Mouse (Mus musculus) C2C12 (cell line): ENCODE results near the gene Gopc. TPM values are rescaled to one million over a fixed set of nuclear protein-coding genes. Genes with fewer than 3 reads are reported as not detected.

Experiments used
- H3K27me3 ChIP-seq: one replicate; pipeline ENCODE4 v1.6.1; 2011; ENCODE audit not compliant: control insufficient read depth, insufficient read depth, insufficient read length
- H3K36me3 ChIP-seq: one replicate; pipeline ENCODE4 v1.6.1; 2011; ENCODE audit not compliant: control insufficient read depth, insufficient read depth
- H3K4me3 ChIP-seq: one replicate; pipeline ENCODE4 v1.5.1; 2011; ENCODE audit warnings: mild to moderate bottlenecking, control low read depth; ENCODE audit not compliant: poor library complexity, insufficient read depth, severe bottlenecking
- H3K79me2 ChIP-seq: one replicate; pipeline ENCODE4 v1.6.1; 2011; ENCODE audit not compliant: control insufficient read depth, insufficient read depth
- H3K79me3 ChIP-seq: one replicate; pipeline ENCODE4 v1.6.1; 2011; ENCODE audit warnings: low read depth, control low read depth
- H3ac ChIP-seq: one replicate; pipeline ENCODE3; 2011; ENCODE audit warnings: low read depth; ENCODE audit not compliant: control insufficient read depth, insufficient read length
- CEBPB ChIP-seq: IDR thresholded peaks from one replicate; pipeline ENCODE4 v1.6.1; 2011; ENCODE audit warnings: low read depth, mild to moderate bottlenecking, control low read depth, moderate library complexity
- CTCF ChIP-seq: IDR thresholded peaks from one replicate; pipeline ENCODE4 v1.5.1; 2011; ENCODE audit not compliant: control insufficient read depth, insufficient read depth, insufficient read length
- FOSL1 ChIP-seq: IDR thresholded peaks from one replicate; pipeline ENCODE4 v1.8.0; 2011; ENCODE audit warnings: mild to moderate bottlenecking, low read length; ENCODE audit not compliant: poor library complexity, insufficient read depth, severe bottlenecking
- MAX ChIP-seq: IDR thresholded peaks from one replicate; pipeline ENCODE4 v1.6.1; 2011; ENCODE audit warnings: mild to moderate bottlenecking, control low read depth
- MYOD1 ChIP-seq: IDR thresholded peaks from one replicate; pipeline ENCODE4 v1.6.1; 2011; ENCODE audit warnings: low read depth; ENCODE audit not compliant: control insufficient read depth, insufficient read length
- MYOG ChIP-seq: IDR thresholded peaks from one replicate; pipeline ENCODE4 v1.6.1; 2011; ENCODE audit not compliant: control insufficient read depth, insufficient read length; ENCODE audit errors: extremely low read depth
- USF1 ChIP-seq: IDR thresholded peaks from one replicate; pipeline ENCODE4 v1.6.1; 2011; ENCODE audit warnings: low read depth, mild to moderate bottlenecking, control low read depth, moderate library complexity
- long read RNA-seq, 2 experiments: library from polyadenylated mRNA; unstranded; transcript quantifications; one replicate each; pipeline ENCODE4 v2.0.0; 2019 to 2020
- polyA plus RNA-seq: library from polyadenylated mRNA; unstranded; fragments of >200 nt; fragmentation: generic; extraction: Trizol; gene quantifications from one replicate; pipeline ENCODE4 v1.2.1, GENCODE M21; 2012; ENCODE audit warnings: missing spikeins

The Gopc gene
- polyA plus RNA-seq, result 5.9 TPM
- long read RNA-seq, experiment 1, full-length matches to known transcripts, result 6 of 10 reads
- long read RNA-seq, experiment 1, partial matches to known transcripts, result 1 of 10 reads
- long read RNA-seq, experiment 1, other reads (novel, unspliced or antisense), result 3 of 10 reads
- long read RNA-seq, experiment 2, full-length matches to known transcripts, result 19 of 26 reads
- long read RNA-seq, experiment 2, partial matches to known transcripts, result 5 of 26 reads
- long read RNA-seq, experiment 2, other reads (novel, unspliced or antisense), result 2 of 26 reads

DNA sequence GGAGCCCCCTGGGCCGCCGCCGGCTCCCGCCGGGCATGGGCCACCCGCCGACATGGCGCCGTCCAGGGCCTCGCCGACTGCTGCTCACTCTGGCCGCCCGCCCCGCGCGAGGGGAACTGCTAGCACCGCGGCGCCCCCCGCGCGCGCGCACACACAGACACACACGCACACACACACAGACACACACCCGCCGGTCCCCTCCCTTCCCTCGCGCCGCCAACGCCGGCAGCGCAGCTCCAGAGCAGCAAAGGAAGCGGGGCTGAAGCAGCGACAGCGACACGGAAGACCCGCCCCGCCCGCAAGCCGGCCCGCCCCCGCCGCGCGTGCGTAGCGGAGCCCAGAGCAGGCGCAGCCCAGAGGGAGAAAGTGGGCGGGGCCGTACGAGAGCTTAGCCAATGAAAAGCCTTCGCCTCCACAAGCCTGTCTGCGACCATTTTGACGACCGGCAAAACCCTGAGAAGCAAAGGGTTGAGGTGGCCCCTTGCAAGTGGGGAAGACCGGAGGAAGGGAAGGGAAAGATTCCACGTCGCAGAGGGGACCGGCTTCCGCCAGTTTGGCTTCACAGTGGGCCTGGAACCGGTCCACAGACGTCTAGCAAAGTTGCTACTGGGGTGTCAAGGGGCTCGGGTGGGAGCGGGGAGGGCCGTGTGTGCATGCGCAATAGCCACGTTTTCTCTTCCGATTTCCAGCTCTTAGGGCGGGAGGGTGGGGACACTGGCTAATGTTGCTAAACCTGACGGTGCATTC lies at the start of gene Gopc:
TSS of gene Gopc (minus strand) at position 280 of the 747 bp plus-strand sequence.
- Histone ChIP-seq H3K79me2 (peaks cover 48% of the 10 kb centered on the region), H3K4me3 (peak within 1 kb of the TSS; percentile 74), H3ac (peak within 1 kb of the TSS; percentile 71), H3K27me3 (no peaks in the 10 kb centered on the region), H3K79me3 (peaks cover 40% of the 10 kb centered on the region), H3K36me3 (no peaks in the 10 kb centered on the region)
- TF ChIP-seq USF1 (no peak), FOSL1 (no peak), MYOG (no peak), MYOD1 (no peak), CTCF (no peak), CEBPB (no peak), MAX (no peak)

DNA sequence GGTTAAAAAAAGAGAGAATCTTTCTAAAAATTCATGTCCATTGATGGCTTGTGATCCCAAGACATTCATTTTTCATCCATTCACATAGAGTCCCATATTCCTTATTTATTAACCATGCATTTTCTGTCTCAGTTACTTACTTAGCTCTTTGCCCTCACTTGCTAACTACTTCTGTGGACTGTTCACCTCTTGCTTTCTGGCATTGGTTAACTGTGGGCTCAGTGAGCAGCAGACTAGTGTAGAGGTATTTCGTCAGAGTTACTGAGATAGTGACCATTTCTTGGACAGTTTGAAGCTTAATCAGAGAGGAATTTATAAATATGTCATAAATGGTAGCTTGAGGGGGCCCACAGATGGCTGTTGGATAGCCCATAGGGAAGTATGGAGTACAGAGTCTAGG lies 49.0 kb upstream of the Gopc start:
- no peak for TF ChIP-seq FOSL1
- TF ChIP-seq CTCF, result no peak
- TF ChIP-seq MYOG, result no peak
- TF ChIP-seq MAX, result no peak
- no peak for TF ChIP-seq MYOD1
- TF ChIP-seq USF1, result no peak
- TF ChIP-seq CEBPB, result no peak
- H3K79me2 ChIP-seq, result peaks cover 40% of the 10 kb centered on the region
- no peak overlapping the region for H3ac ChIP-seq
- no peak overlapping the region for H3K4me3 ChIP-seq
- peaks cover 37% of the 10 kb centered on the region for H3K79me3 ChIP-seq
- peaks cover 70% of the 10 kb centered on the region for H3K36me3 ChIP-seq
- H3K27me3 ChIP-seq, result no peaks in the 10 kb centered on the region

DNA sequence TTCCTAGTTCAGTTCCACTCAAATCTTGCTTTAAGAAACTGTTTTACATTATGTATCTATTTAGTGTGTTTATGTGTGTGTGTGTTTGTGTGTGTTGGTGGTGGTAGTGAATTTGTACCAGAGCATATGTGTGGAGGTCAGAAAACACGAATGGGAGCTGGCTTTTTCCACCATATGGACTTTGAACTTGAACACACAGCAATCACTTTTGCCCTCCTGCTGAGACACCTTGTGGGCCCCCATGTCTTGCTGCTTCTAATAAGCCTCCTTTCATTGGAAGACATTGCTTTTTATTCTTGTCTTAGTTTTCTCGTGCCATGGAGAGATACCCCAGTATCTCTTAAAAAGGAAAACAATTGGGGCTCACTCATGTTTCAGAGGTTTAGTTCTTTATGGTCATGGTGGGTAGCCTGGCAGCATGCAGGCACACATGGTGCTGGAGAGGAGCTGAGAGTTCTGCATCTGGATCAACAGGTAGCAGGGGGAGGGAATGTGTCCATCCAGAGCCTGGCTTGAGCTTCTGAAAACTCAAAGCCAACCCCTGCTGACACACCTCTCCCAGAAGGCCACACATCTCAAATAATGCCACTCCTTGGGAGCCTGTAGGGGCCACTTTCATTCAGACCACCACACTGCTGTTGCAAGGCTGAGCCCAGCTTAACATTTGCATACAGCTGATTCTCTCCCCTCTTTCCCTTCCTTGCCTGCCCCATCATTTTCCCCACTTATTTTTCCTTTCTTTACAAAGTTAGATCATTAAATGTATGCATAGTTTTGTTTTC lies 45.9 kb upstream of the Gopc start:
- no peak overlapping the region for H3ac ChIP-seq
- peaks cover 43% of the 10 kb centered on the region for H3K36me3 ChIP-seq
- TF ChIP-seq USF1 (no peak), MYOG (no peak), FOSL1 (no peak), CTCF (no peak), CEBPB (no peak), MYOD1 (no peak), MAX (no peak)
- H3K27me3 ChIP-seq, result no peaks in the 10 kb centered on the region
- H3K79me3 ChIP-seq, result peaks cover 68% of the 10 kb centered on the region
- no peak overlapping the region for H3K4me3 ChIP-seq
- H3K79me2 ChIP-seq, result peaks cover 72% of the 10 kb centered on the region

- Histone ChIP-seq H3K79me2 (peaks cover 86% of the 10 kb centered on the region), H3K27me3 (no peaks in the 10 kb centered on the region), H3K79me3 (peaks cover 82% of the 10 kb centered on the region), H3ac (no peak overlapping the region), H3K36me3 (peaks cover 29% of the 10 kb centered on the region), H3K4me3 (no peak overlapping the region)
- TF ChIP-seq FOSL1 (no peak), CTCF (no peak), CEBPB (no peak), MYOG (no peak), MYOD1 (no peak), USF1 (no peak), MAX (no peak)
Observed at GRCm38 (mm10) chr10:52426314-52426980, 44.5 kb upstream of the Gopc start.

DNA sequence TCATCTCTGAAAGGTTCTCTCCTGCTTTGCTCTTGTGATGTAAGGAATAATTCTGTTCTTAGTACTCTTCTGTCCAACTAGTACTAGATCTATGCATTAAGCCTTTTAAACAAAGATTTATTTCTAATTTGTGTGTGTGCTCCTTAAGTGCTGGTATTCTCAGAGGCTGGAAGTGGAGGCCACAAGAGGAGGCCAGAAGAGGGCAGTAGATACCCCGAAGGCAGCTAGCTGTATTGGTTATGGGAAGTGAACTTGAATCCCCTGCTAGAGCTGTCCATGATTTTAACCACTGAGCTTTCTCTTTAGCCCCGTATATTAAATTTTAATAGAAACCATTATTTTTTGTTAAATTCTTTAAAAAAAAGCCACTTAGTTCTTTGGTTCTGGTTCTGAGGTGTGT lies 41.2 kb upstream of the Gopc start:
- Histone ChIP-seq H3K79me3 (peaks cover 100% of the 10 kb centered on the region), H3K79me2 (peaks cover 100% of the 10 kb centered on the region), H3K27me3 (no peaks in the 10 kb centered on the region), H3ac (no peak overlapping the region), H3K4me3 (no peak overlapping the region), H3K36me3 (peaks cover 11% of the 10 kb centered on the region)
- no peak for TF ChIP-seq CEBPB
- no peak for TF ChIP-seq FOSL1
- no peak for TF ChIP-seq USF1
- TF ChIP-seq MYOD1, result no peak
- no peak for TF ChIP-seq MAX
- no peak for TF ChIP-seq CTCF
- no peak for TF ChIP-seq MYOG
